Mouse (Mus musculus): ENCODE measurements at regions not wholly inside any gene's neighbourhood (a gene's known extent, or its start where the extent isn't known, plus 50 kb on each side); places are given as distances from the start of the nearest gene placed in this dataset.
"Not testable (repeated sequence)": the region's sequence is repeated elsewhere in the genome, so short reads cannot be mapped to it uniquely, and the experiment has no call there.

GRCm38 (mm10) chr17:9066633-9067032 lies 78.5 kb downstream of the 1700010I14Rik start:
- not testable (repeated sequence) for H3K4me3 ChIP-seq; H3K9me3 ChIP-seq; H3K27me3 ChIP-seq; H3K27ac ChIP-seq; H3K4me1 ChIP-seq; H3K9ac ChIP-seq; H3K36me3 ChIP-seq; H3K4me2 ChIP-seq (replicated peaks); ATAC-seq (ENCODE audit: low FRiP score, low read depth)
- WGBS = 16% methylated on average over 2 of the region's 2 CpGs

- Histone ChIP-seq H3K4me1 (no peaks in the 10 kb centered on the region), H3K36me3 (no peaks in the 10 kb centered on the region)
- WGBS = 83% methylated on average over 5 of the region's 5 CpGs
Measured at GRCm38 (mm10) chr17:9068859-9069602, 80.9 kb downstream of the 1700010I14Rik start.

GRCm38 (mm10) chr17:9083629-9084028 lies 95.5 kb downstream of the 1700010I14Rik start:
- Histone ChIP-seq H3K4me3 (no peak overlapping the region), H3K9ac (no peak overlapping the region), H3K27me3 (no peaks in the 10 kb centered on the region), H3K9me3 (peaks cover 13% of the 10 kb centered on the region; the same call in 1 of the 2 replicates), H3K27ac (no peak overlapping the region), H3K4me1 (no peaks in the 10 kb centered on the region), H3K36me3 (no peaks in the 10 kb centered on the region), H3K4me2 (replicated peaks) (no peak overlapping the region)
- WGBS = 89% methylated on average over 5 of the region's 5 CpGs
- ATAC-seq (ENCODE audit: low FRiP score, low read depth) = no peak

More at GRCm38 (mm10) chr17:9068859-9069602, 80.9 kb downstream of the 1700010I14Rik start:
- no peak overlapping the region for H3K4me3 ChIP-seq
- no peaks in the 10 kb centered on the region for H3K9me3 ChIP-seq
- ATAC-seq (ENCODE audit: low FRiP score, low read depth) = no peak
- no peak overlapping the region for H3K9ac ChIP-seq
- no peaks in the 10 kb centered on the region for H3K27me3 ChIP-seq
- no peak overlapping the region for H3K4me2 ChIP-seq (replicated peaks)
- H3K27ac ChIP-seq = no peak overlapping the region

- no peak overlapping the region for H3K4me3 ChIP-seq
- H3K9me3 ChIP-seq = no peaks in the 10 kb centered on the region
- no peak for ATAC-seq (ENCODE audit: low FRiP score, low read depth)
- no peaks in the 10 kb centered on the region for H3K27me3 ChIP-seq
- H3K4me2 ChIP-seq (replicated peaks) = no peak overlapping the region
- H3K36me3 ChIP-seq = no peaks in the 10 kb centered on the region
- WGBS = 56% methylated on average over 8 of the region's 8 CpGs
- no peaks in the 10 kb centered on the region for H3K4me1 ChIP-seq
- H3K27ac ChIP-seq = no peak overlapping the region
- no peak overlapping the region for H3K9ac ChIP-seq
Measured at GRCm38 (mm10) chr17:9127866-9128265, 139.7 kb downstream of the 1700010I14Rik start.

- H3K36me3 ChIP-seq = no peaks in the 10 kb centered on the region
- no peak for ATAC-seq (ENCODE audit: low FRiP score, low read depth)
- no peaks in the 10 kb centered on the region for H3K9me3 ChIP-seq
- no peak overlapping the region for H3K9ac ChIP-seq
- no peak overlapping the region for H3K27ac ChIP-seq
- H3K4me3 ChIP-seq = no peak overlapping the region
- no peaks in the 10 kb centered on the region for H3K4me1 ChIP-seq
- 66% methylated on average over 6 of the region's 6 CpGs for WGBS
- no peak overlapping the region for H3K4me2 ChIP-seq (replicated peaks)
- H3K27me3 ChIP-seq = no peaks in the 10 kb centered on the region
Measured at GRCm38 (mm10) chr17:9145605-9146223, 157.6 kb downstream of the 1700010I14Rik start.

GRCm38 (mm10) chr17:9150654-9151053 lies 162.5 kb downstream of the 1700010I14Rik start:
- ATAC-seq (ENCODE audit: low FRiP score, low read depth) = no peak
- Histone ChIP-seq H3K4me3 (no peak overlapping the region), H3K9me3 (0 out of 2 replicates have a peak, but pooled peaks cover 6% of the 10 kb centered on the region), H3K27me3 (no peaks in the 10 kb centered on the region), H3K4me2 (replicated peaks) (no peak overlapping the region), H3K27ac (no peak overlapping the region), H3K4me1 (peaks cover 3% of the 10 kb centered on the region; the same call in 1 of the 2 replicates), H3K9ac (no peak overlapping the region), H3K36me3 (no peaks in the 10 kb centered on the region)
- WGBS = 92% methylated on average over 1 of the region's 1 CpGs

GRCm38 (mm10) chr17:9162148-9162547 lies 174.0 kb downstream of the 1700010I14Rik start:
- peaks cover 3% of the 10 kb centered on the region for H3K4me1 ChIP-seq
- no peak overlapping the region for H3K27ac ChIP-seq
- no peak for ATAC-seq (ENCODE audit: low FRiP score, low read depth)
- no peak overlapping the region for H3K4me3 ChIP-seq
- WGBS = 74% methylated on average over 6 of the region's 6 CpGs
- peaks cover 16% of the 10 kb centered on the region for H3K27me3 ChIP-seq
- no peak overlapping the region for H3K4me2 ChIP-seq (replicated peaks)
- no peaks in the 10 kb centered on the region for H3K36me3 ChIP-seq
- H3K9ac ChIP-seq = no peak overlapping the region
- H3K9me3 ChIP-seq = no peaks in the 10 kb centered on the region

GRCm38 (mm10) chr17:9162676-9163075 lies 174.5 kb downstream of the 1700010I14Rik start:
- Histone ChIP-seq H3K4me1 (peaks cover 8% of the 10 kb centered on the region), H3K9ac (no peak overlapping the region), H3K4me2 (replicated peaks) (no peak overlapping the region), H3K36me3 (no peaks in the 10 kb centered on the region), H3K27ac (no peak overlapping the region), H3K27me3 (peaks cover 14% of the 10 kb centered on the region), H3K9me3 (no peaks in the 10 kb centered on the region), H3K4me3 (no peak overlapping the region)
- ATAC-seq (ENCODE audit: low FRiP score, low read depth) = no peak
- WGBS = 90% methylated on average over 5 of the region's 5 CpGs

GRCm38 (mm10) chr17:9163285-9163684 lies 175.2 kb downstream of the 1700010I14Rik start:
- ATAC-seq (ENCODE audit: low FRiP score, low read depth) = no peak
- no peak overlapping the region for H3K27ac ChIP-seq
- WGBS = 83% methylated on average over 3 of the region's 3 CpGs
- H3K36me3 ChIP-seq = no peaks in the 10 kb centered on the region
- H3K4me3 ChIP-seq = no peak overlapping the region
- peaks cover 14% of the 10 kb centered on the region for H3K27me3 ChIP-seq
- H3K9me3 ChIP-seq = no peaks in the 10 kb centered on the region
- H3K9ac ChIP-seq = no peak overlapping the region
- no peak overlapping the region for H3K4me2 ChIP-seq (replicated peaks)
- H3K4me1 ChIP-seq = peaks cover 14% of the 10 kb centered on the region

GRCm38 (mm10) chr17:9164501-9164900 lies 176.4 kb downstream of the 1700010I14Rik start:
- peaks cover 14% of the 10 kb centered on the region for H3K4me1 ChIP-seq
- no peaks in the 10 kb centered on the region for H3K36me3 ChIP-seq
- H3K27me3 ChIP-seq = peaks cover 14% of the 10 kb centered on the region
- no peak overlapping the region for H3K4me3 ChIP-seq
- H3K4me2 ChIP-seq (replicated peaks) = no peak overlapping the region
- H3K9ac ChIP-seq = no peak overlapping the region
- WGBS = 72% methylated on average over 5 of the region's 5 CpGs
- H3K9me3 ChIP-seq = no peaks in the 10 kb centered on the region
- no peak overlapping the region for H3K27ac ChIP-seq
- ATAC-seq (ENCODE audit: low FRiP score, low read depth) = no peak

GRCm38 (mm10) chr17:9167161-9167560 lies 179.0 kb downstream of the 1700010I14Rik start:
- Histone ChIP-seq H3K4me2 (replicated peaks) (peak overlapping the region; percentile 91), H3K9ac (peak overlapping the region; percentile 52; the same call in 1 of the 2 replicates), H3K36me3 (no peaks in the 10 kb centered on the region), H3K27me3 (peaks cover 23% of the 10 kb centered on the region), H3K4me1 (peaks cover 14% of the 10 kb centered on the region), H3K9me3 (no peaks in the 10 kb centered on the region), H3K27ac (no peak overlapping the region), H3K4me3 (peak overlapping the region; percentile 45)
- WGBS = 0% methylated on average over 10 of the region's 10 CpGs
- 0 out of 2 replicates have a peak, but pooled peaks have one; percentile 32 for ATAC-seq (ENCODE audit: low FRiP score, low read depth)

- H3K4me3 ChIP-seq = peak overlapping the region; percentile 45
- H3K9ac ChIP-seq = peak overlapping the region; percentile 52
- H3K36me3 ChIP-seq = no peaks in the 10 kb centered on the region
- H3K4me1 ChIP-seq = peaks cover 14% of the 10 kb centered on the region
- H3K4me2 ChIP-seq (replicated peaks) = peak overlapping the region; percentile 91
- no peak overlapping the region for H3K27ac ChIP-seq
- under 1% methylated on average over 20 of the region's 20 CpGs for WGBS
- peaks cover 23% of the 10 kb centered on the region for H3K27me3 ChIP-seq
- H3K9me3 ChIP-seq = no peaks in the 10 kb centered on the region
- ATAC-seq (ENCODE audit: low FRiP score, low read depth) = no peak
Measured at GRCm38 (mm10) chr17:9167571-9168201, 179.6 kb downstream of the 1700010I14Rik start.
